Mouse (Mus musculus): ENCODE measurements around the gene Nat8f1. TPM values are rescaled to one million over a fixed set of nuclear protein-coding genes. Genes with fewer than 3 reads are reported as not detected.
"Not testable (repeated sequence)": the region's sequence is repeated elsewhere in the genome, so short reads cannot be mapped to it uniquely, and the experiment has no call there.

Gene Nat8f1
- polyA plus RNA-seq, 1 experiment from 2014 or later: 5.4 TPM

- Histone ChIP-seq H3K36me3 (ENCODE audit: control insufficient read depth, insufficient read depth, low read length) (peaks cover 19% of the 10 kb centered on the region), H3K4me1 (ENCODE audit: control insufficient read depth in 2 of 2, insufficient read depth in 2 of 2, low read length in 2 of 2) (peaks cover 0 to 8% of the 10 kb centered on the region in 2 experiments; a peak in 2 of 4 replicates), H3K4me2 (ENCODE audit: low read length) (no peak overlapping the region), H3K27me3 (ENCODE audit: control insufficient read depth, insufficient read depth, low read length) (no peaks in the 10 kb centered on the region), H3K4me3 (ENCODE audit: control insufficient read depth in 1 of 2, insufficient read depth in 1 of 2, low read depth in 1 of 2, low read length in 2 of 2) (no peak overlapping the region), H3K27ac (replicated peaks in 1 of 2; ENCODE audit: control insufficient read depth in 1 of 2, insufficient read depth in 1 of 2, low read depth in 2 of 2, low read length in 2 of 2) (no peak overlapping the region), H3K9me3 (ENCODE audit: control insufficient read depth, low read length) (no peaks in the 10 kb centered on the region), H3K9ac (ENCODE audit: low read length) (no peak overlapping the region)
- no peak for ATAC-seq (ENCODE audit: insufficient number of reproducible peaks, insufficient read depth, low FRiP score, low read depth)
- 95% methylated on average over 4 of the region's 4 CpGs for WGBS
Observed at GRCm38 (mm10) chr6:85919401-85919800, 3.9 kb upstream of the Nat8f1 start.

GRCm38 (mm10) chr6:85918341-85918740 lies 2.9 kb upstream of the Nat8f1 start:
- H3K27me3 ChIP-seq (ENCODE audit: control insufficient read depth, insufficient read depth, low read length); ATAC-seq (ENCODE audit: insufficient number of reproducible peaks, insufficient read depth, low FRiP score, low read depth); H3K9me3 ChIP-seq (ENCODE audit: control insufficient read depth, low read length); H3K4me1 ChIP-seq (ENCODE audit: control insufficient read depth in 2 of 2, insufficient read depth in 2 of 2, low read length in 2 of 2); H3K9ac ChIP-seq (ENCODE audit: low read length); H3K4me3 ChIP-seq (ENCODE audit: control insufficient read depth in 1 of 2, insufficient read depth in 1 of 2, low read depth in 1 of 2, low read length in 2 of 2); H3K27ac ChIP-seq (replicated peaks in 1 of 2; ENCODE audit: control insufficient read depth in 1 of 2, insufficient read depth in 1 of 2, low read depth in 2 of 2, low read length in 2 of 2); H3K4me2 ChIP-seq (ENCODE audit: low read length): not testable (repeated sequence)
- H3K36me3 ChIP-seq (ENCODE audit: control insufficient read depth, insufficient read depth, low read length): peaks cover 16% of the 10 kb centered on the region
- 93% methylated on average over 3 of the region's 3 CpGs for WGBS

GRCm38 (mm10) chr6:85916596-85916995 lies 1.1 kb upstream of the Nat8f1 start:
- WGBS: 86% methylated on average over 6 of the region's 6 CpGs
- no peaks in the 10 kb centered on the region for H3K27me3 ChIP-seq (ENCODE audit: control insufficient read depth, insufficient read depth, low read length)
- H3K9ac ChIP-seq (ENCODE audit: low read length): peak overlapping the region; percentile 81

GRCm38 (mm10) chr6:85915141-85915538 lies 347 bp downstream of the Nat8f1 start:
- no peak for ATAC-seq (ENCODE audit: insufficient number of reproducible peaks, insufficient read depth, low FRiP score, low read depth)
- H3K4me1 ChIP-seq (ENCODE audit: control insufficient read depth in 2 of 2, insufficient read depth in 2 of 2, low read length in 2 of 2): peaks cover 0 to 8% of the 10 kb centered on the region in 2 experiments; a peak in 2 of 4 replicates
- H3K36me3 ChIP-seq (ENCODE audit: control insufficient read depth, insufficient read depth, low read length): no peaks in the 10 kb centered on the region
- peak overlapping the region; percentile 76 to 93 for H3K27ac ChIP-seq (replicated peaks in 1 of 2; ENCODE audit: control insufficient read depth in 1 of 2, insufficient read depth in 1 of 2, low read depth in 2 of 2, low read length in 2 of 2)
- peak overlapping the region; percentile 81 for H3K9ac ChIP-seq (ENCODE audit: low read length)
- 4% methylated on average over 11 of the region's 11 CpGs for WGBS
- peak overlapping the region; percentile 56 to 82 for H3K4me3 ChIP-seq (ENCODE audit: control insufficient read depth in 1 of 2, insufficient read depth in 1 of 2, low read depth in 1 of 2, low read length in 2 of 2)
- H3K27me3 ChIP-seq (ENCODE audit: control insufficient read depth, insufficient read depth, low read length): no peaks in the 10 kb centered on the region
- peak overlapping the region; percentile 78 for H3K4me2 ChIP-seq (ENCODE audit: low read length)
- no peaks in the 10 kb centered on the region for H3K9me3 ChIP-seq (ENCODE audit: control insufficient read depth, low read length)

More at GRCm38 (mm10) chr6:85916596-85916995, 1.1 kb upstream of the Nat8f1 start:
- peak overlapping the region in 1 of 2 experiments; percentile 76; a peak in 2 of 4 replicates for H3K27ac ChIP-seq (replicated peaks in 1 of 2; ENCODE audit: control insufficient read depth in 1 of 2, insufficient read depth in 1 of 2, low read depth in 2 of 2, low read length in 2 of 2)
- H3K4me1 ChIP-seq (ENCODE audit: control insufficient read depth in 2 of 2, insufficient read depth in 2 of 2, low read length in 2 of 2): peaks cover 0 to 8% of the 10 kb centered on the region in 2 experiments; a peak in 2 of 4 replicates
- H3K4me3 ChIP-seq (ENCODE audit: control insufficient read depth in 1 of 2, insufficient read depth in 1 of 2, low read depth in 1 of 2, low read length in 2 of 2): peak overlapping the region; percentile 56 to 82; a peak in 3 of 4 replicates
- no peaks in the 10 kb centered on the region for H3K9me3 ChIP-seq (ENCODE audit: control insufficient read depth, low read length)
- peak overlapping the region; percentile 78 for H3K4me2 ChIP-seq (ENCODE audit: low read length)
- no peak for ATAC-seq (ENCODE audit: insufficient number of reproducible peaks, insufficient read depth, low FRiP score, low read depth)
- H3K36me3 ChIP-seq (ENCODE audit: control insufficient read depth, insufficient read depth, low read length): peaks cover 3% of the 10 kb centered on the region; the same call in 1 of the 2 replicates

GRCm38 (mm10) chr6:85911587-85911986 lies 3.9 kb downstream of the Nat8f1 start, which contains the start of gene Tprkb:
Tprkb (plus strand) TSS chr6:85911865.
- Histone ChIP-seq H3K27me3 (ENCODE audit: control insufficient read depth, insufficient read depth, low read length) (no peaks in the 10 kb centered on the region), H3K4me3 (ENCODE audit: control insufficient read depth in 1 of 2, insufficient read depth in 1 of 2, low read depth in 1 of 2, low read length in 2 of 2) (no peak within 1 kb of the TSS), H3K4me2 (ENCODE audit: low read length) (no peak within 1 kb of the TSS), H3K36me3 (ENCODE audit: control insufficient read depth, insufficient read depth, low read length) (no peaks in the 10 kb centered on the region), H3K9me3 (ENCODE audit: control insufficient read depth, low read length) (no peaks in the 10 kb centered on the region), H3K27ac (replicated peaks in 1 of 2; ENCODE audit: control insufficient read depth in 1 of 2, insufficient read depth in 1 of 2, low read depth in 2 of 2, low read length in 2 of 2) (no peak within 1 kb of the TSS), H3K4me1 (ENCODE audit: control insufficient read depth in 2 of 2, insufficient read depth in 2 of 2, low read length in 2 of 2) (peaks cover 0 to 8% of the 10 kb centered on the region in 2 experiments; a peak in 2 of 4 replicates), H3K9ac (ENCODE audit: low read length) (no peak within 1 kb of the TSS)
- ATAC-seq (ENCODE audit: insufficient number of reproducible peaks, insufficient read depth, low FRiP score, low read depth): no peak
- WGBS: 84% methylated on average over 3 of the region's 3 CpGs

GRCm38 (mm10) chr6:85909704-85910103 lies 5.8 kb downstream of the Nat8f1 start:
- Histone ChIP-seq H3K36me3 (ENCODE audit: control insufficient read depth, insufficient read depth, low read length) (no peaks in the 10 kb centered on the region), H3K27ac (replicated peaks in 1 of 2; ENCODE audit: control insufficient read depth in 1 of 2, insufficient read depth in 1 of 2, low read depth in 2 of 2, low read length in 2 of 2) (no peak overlapping the region), H3K9me3 (ENCODE audit: control insufficient read depth, low read length) (no peaks in the 10 kb centered on the region), H3K27me3 (ENCODE audit: control insufficient read depth, insufficient read depth, low read length) (no peaks in the 10 kb centered on the region), H3K4me1 (ENCODE audit: control insufficient read depth in 2 of 2, insufficient read depth in 2 of 2, low read length in 2 of 2) (peaks cover 0 to under 1% of the 10 kb centered on the region in 2 experiments; a peak in 1 of 4 replicates), H3K9ac (ENCODE audit: low read length) (no peak overlapping the region), H3K4me3 (ENCODE audit: control insufficient read depth in 1 of 2, insufficient read depth in 1 of 2, low read depth in 1 of 2, low read length in 2 of 2) (no peak overlapping the region), H3K4me2 (ENCODE audit: low read length) (no peak overlapping the region)
- 94% methylated on average over 1 of the region's 1 CpGs for WGBS
- no peak for ATAC-seq (ENCODE audit: insufficient number of reproducible peaks, insufficient read depth, low FRiP score, low read depth)

- H3K27me3 ChIP-seq (ENCODE audit: control insufficient read depth, insufficient read depth, low read length): no peaks in the 10 kb centered on the region
- H3K9me3 ChIP-seq (ENCODE audit: control insufficient read depth, low read length): no peaks in the 10 kb centered on the region
- no peak overlapping the region for H3K4me2 ChIP-seq (ENCODE audit: low read length)
- no peak overlapping the region for H3K27ac ChIP-seq (replicated peaks in 1 of 2; ENCODE audit: control insufficient read depth in 1 of 2, insufficient read depth in 1 of 2, low read depth in 2 of 2, low read length in 2 of 2)
- H3K4me3 ChIP-seq (ENCODE audit: control insufficient read depth in 1 of 2, insufficient read depth in 1 of 2, low read depth in 1 of 2, low read length in 2 of 2): no peak overlapping the region
- no peaks in the 10 kb centered on the region for H3K36me3 ChIP-seq (ENCODE audit: control insufficient read depth, insufficient read depth, low read length)
- no peaks in the 10 kb centered on the region for H3K4me1 ChIP-seq (ENCODE audit: control insufficient read depth in 2 of 2, insufficient read depth in 2 of 2, low read length in 2 of 2)
- no peak for ATAC-seq (ENCODE audit: insufficient number of reproducible peaks, insufficient read depth, low FRiP score, low read depth)
- H3K9ac ChIP-seq (ENCODE audit: low read length): no peak overlapping the region
- WGBS: 59% methylated on average over 3 of the region's 3 CpGs
Observed at GRCm38 (mm10) chr6:85908341-85908740, 7.1 kb downstream of the Nat8f1 start.

- not testable (repeated sequence) for H3K4me3 ChIP-seq (ENCODE audit: control insufficient read depth in 1 of 2, insufficient read depth in 1 of 2, low read depth in 1 of 2, low read length in 2 of 2); ATAC-seq (ENCODE audit: insufficient number of reproducible peaks, insufficient read depth, low FRiP score, low read depth); H3K4me2 ChIP-seq (ENCODE audit: low read length); H3K27ac ChIP-seq (replicated peaks in 1 of 2; ENCODE audit: control insufficient read depth in 1 of 2, insufficient read depth in 1 of 2, low read depth in 2 of 2, low read length in 2 of 2); H3K9ac ChIP-seq (ENCODE audit: low read length); H3K36me3 ChIP-seq (ENCODE audit: control insufficient read depth, insufficient read depth, low read length); H3K9me3 ChIP-seq (ENCODE audit: control insufficient read depth, low read length); H3K27me3 ChIP-seq (ENCODE audit: control insufficient read depth, insufficient read depth, low read length); H3K4me1 ChIP-seq (ENCODE audit: control insufficient read depth in 2 of 2, insufficient read depth in 2 of 2, low read length in 2 of 2)
- WGBS: 57% methylated on average over 2 of the region's 2 CpGs
Observed at GRCm38 (mm10) chr6:85906911-85907351, 8.6 kb downstream of the Nat8f1 start.

Data from heart, embryonic 14.5 days (tissue).